Mouse (Mus musculus): ENCODE measurements around the gene Nsfl1c.
A peak's percentile ranks its signal among the peaks of the same experiment; 100 is the strongest.
"Not testable (repeated sequence)": the region's sequence is repeated elsewhere in the genome, so short reads cannot be mapped to it uniquely, and the experiment has no call there.

Nsfl1c gene

DNA sequence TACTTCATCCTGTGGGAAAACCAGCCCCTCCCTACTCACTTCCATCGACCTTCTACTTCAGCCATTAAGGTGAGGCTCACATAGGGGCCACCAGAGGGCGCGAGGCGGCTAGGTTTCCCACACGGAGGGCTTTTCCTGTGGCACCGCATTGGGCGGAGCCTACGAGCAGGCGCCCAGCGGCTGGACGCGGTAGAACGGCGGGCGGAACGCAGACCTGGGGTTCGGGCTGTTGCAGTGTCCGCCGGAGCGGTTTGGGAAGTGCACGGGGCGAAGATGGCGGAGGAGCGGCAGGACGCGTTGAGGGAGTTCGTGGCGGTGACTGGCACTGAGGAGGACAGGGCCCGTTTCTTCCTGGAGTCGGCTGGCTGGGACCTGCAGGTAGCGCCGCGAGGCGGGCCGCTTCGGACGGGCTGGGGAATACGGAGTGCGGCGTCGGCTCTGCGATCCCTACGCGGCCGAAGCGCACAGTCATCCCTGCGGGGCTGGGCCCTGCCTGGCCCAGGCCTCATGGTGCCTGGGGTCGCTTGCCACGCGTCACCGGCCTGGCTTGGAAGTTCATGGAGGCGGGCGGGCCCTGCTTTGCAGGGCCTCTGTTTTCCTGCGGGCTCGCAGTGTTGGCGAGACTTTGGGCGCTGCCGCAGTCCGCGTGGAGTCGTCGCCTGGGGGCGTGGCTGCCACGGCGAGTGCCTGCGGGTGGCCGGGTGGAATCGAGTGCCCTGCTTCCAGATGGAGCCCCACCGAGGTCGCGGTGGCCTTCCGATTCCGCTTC, at the start of gene Nsfl1c:
Nsfl1c (plus strand) TSS at position 148 of the 769 bp plus-strand sequence.
- peak; percentile 89 for DNase-seq (ENCODE audit: low spot score)

DNA sequence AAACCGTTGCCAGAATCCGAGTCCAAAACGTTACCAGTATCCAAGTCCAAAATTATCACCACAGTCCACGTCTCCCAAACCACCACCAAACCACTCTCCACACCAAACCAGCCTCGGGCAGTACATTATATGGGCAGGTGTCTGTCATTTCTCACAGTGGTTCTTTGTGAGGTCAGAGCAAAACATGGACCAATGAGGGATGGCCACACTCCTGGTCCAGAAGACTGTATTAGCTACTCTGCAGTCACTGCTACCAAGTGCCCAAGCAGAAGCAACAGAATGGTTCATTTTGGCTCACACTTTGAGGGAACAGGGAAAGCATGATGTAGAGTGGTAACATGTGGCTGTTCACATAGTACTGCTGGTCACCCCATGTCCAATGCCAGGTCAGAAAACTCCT, 17.9 kb upstream of the Nsfl1c start, which contains the start of gene 4921509C19Rik:
4921509C19Rik (minus strand) TSS at position 101 of the 400 bp plus-strand sequence.
- DNase-seq (ENCODE audit: low spot score) = not testable (repeated sequence)

DNA sequence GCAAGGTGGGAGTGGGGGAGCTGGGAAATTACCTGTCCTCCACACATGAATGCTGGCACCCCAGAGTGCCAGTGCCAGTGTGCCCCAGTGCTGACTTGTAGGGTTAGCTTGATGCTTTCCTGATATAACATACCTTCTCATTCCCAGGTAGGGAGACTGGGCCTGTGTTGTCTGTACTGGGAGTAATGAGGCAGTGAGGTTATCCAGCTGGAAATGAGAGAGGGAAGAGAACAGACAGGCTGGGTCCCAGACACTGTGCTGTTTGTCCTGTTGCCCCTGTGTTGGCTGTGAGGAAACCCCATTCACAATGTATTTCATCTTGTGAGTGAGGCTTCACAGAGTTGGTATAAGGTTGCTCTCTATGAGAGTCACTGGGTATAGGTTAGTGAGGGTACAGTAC, 7.5 kb upstream of the Nsfl1c start:
- no peak for DNase-seq (ENCODE audit: low spot score)

DNA sequence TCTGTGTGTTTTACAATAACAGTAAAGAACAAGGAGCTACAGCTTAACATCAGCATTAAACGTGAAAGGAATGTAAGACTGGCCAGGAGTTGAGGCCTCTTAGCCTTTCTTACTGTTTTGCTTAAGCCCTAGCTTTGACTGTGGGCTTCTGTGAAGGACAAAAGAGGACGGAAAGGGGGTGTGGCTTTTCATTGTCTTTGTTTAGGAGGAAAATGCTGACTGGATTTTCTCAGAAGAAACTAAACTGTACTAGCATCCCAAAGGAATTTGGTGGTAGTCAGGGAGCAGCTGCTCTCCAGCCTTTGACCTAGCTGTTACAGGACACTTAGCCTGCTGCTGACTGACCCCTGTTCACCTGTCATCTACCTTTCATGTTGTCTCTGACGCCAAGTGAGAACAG, 4.4 kb downstream of the Nsfl1c start:
- no peak for DNase-seq (ENCODE audit: low spot score)

DNA sequence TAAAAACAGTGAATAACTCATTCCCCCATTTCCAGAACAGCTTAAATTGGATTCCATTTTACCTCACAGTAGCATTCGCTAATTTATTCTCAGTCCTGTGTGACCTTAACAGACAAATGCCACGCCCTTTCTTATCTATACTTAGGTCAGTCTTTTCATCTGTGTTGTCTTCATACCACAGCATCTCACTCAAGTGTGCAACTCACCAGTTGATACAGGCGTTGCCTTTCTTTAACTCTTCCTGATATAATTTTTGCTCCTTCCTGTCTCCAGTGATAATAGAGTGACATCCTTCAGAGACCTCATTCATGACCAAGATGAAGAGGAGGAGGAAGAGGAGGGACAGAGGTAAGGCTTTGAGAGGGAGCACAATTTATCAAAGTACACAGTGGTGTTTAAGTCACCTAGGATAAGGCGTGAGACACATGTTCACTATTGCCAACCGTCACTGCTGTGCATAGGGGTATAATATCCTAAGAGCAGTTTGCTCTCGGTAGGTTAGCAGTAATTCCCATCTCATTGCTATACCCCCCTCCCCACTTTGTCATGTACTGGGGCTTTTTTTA, 6.5 kb downstream of the Nsfl1c start:
- DNase-seq (ENCODE audit: low spot score) = no peak

DNA sequence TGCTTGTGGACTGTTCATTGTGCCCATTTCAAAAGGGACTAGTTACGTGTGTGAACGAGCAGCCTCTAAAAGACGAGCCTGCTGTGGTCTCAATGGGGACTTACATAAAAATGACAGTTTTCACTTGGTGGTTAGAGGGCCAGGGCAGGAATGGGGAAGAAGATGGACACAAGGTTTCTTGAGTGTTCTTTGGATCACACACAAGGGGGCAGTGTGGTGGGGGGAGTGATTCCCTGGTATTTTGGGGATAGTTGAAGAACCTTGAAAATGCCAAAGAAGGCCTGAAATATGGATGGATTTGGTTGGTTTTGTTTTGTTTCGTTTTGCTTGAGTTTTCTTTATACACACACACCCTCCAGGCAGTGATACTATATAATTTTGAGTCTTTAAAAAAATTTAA, 10.2 kb downstream of the Nsfl1c start:
- DNase-seq (ENCODE audit: low spot score) = no peak

DNA sequence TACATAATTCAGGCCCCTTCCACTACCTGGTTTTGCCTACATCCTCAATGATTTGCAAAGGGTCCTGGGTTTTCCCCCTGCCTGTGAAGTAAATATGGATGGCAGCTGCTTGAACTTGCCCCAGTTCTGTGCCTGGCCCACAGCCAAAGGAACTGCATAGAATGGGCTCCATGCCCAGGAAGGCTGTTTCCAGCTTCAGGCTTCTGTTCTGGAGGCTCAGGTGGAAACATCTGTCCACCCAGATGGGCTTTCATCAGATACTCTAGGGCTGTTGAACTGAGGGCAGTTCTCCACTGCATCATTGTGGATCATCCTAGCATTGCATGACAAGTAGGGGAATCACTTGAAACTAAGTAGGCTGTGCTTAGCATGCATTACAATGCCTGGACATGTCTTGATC, 18.2 kb downstream of the Nsfl1c start:
- DNase-seq (ENCODE audit: low spot score) = no peak

DNA sequence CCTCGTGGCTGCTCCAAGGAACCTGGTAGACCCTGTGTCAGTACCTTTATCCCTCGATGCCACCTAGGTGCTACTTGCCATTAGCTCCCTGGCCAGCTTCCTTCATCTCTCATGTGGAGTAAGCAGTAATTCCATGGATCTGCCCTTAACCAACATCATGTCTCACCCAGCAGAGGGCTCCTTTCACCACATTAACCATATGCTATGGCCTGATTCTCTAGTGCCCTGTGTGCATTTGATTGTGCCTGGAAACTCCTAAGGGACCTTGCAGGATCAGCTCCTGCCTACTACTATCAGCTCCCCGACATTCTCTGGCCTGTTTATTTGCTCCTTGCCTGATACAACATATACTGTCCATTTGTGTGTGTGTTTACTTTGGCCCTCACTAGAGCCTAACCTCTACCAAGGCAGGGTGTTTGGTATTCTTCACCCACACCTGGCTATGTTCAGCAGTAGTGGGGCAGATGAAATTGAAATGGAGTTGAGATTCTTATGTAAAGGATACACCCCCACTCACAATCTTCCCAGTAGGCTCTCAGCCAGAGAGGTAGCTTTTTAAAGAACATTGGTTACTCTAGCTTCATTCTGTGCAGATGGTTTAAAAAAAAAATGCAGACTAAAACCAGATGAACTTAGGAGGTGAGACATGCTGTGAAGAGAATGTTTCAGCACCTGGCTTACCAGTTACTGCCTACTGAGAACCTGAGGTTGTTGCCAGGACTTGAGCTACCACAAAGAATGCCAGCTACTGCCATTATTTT, 19.7 kb downstream of the Nsfl1c start:
- DNase-seq (ENCODE audit: low spot score) = peak; percentile 63

DNA sequence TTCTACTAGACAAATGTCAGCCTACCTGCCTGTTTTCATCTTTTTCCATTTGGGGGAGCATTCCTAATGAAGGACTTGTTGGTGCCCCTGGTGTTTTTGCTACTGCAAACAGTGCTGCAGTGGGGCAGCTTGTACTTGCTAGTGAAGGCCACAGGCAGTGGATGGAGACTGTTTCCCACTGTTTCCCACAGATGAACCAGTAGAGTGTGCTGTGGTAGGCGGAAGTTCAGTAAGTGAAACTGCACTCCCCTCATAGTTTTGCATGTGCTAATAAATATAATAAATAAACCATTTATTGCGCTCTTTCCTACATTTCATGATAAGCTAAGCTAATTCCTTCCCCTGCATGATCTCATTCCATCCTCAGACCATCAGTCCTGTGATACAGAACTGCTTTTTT, 25.0 kb downstream of the Nsfl1c start:
- DNase-seq (ENCODE audit: low spot score) = no peak

DNA sequence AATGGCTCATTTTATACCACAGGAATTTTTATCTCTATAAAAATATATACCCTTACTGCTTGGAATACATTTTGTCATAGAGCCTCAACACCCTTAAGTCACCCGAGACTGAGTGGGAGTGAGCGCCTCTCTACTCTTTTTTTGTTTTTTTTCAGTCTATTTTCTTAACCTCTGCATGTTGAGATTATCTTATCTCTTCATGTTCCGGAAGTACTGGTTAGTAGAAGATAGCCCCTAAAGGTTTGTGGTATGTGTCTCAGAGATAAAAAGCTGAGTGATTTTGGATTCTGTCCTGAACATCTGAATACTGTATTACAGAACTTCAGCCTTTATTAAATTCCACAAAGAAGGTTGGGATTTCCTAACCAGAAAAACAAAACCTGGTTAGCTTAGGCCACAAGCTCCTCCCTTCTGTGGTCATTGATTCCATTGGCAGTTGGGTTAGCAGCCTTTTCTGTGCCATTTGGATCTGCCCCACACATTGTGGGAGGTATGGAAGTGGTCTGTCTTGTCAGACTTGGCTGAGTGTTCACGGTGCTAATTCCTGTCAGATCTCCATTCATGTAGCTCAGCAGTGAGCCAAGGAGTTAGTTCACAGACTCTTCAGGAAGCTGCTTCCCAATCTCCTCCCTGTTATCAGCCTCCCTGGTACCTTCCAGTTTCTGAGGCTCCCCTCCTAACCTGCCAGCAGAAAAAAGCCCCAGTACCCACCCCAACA, 30.5 kb downstream of the Nsfl1c start:
- DNase-seq (ENCODE audit: low spot score) = no peak

DNA sequence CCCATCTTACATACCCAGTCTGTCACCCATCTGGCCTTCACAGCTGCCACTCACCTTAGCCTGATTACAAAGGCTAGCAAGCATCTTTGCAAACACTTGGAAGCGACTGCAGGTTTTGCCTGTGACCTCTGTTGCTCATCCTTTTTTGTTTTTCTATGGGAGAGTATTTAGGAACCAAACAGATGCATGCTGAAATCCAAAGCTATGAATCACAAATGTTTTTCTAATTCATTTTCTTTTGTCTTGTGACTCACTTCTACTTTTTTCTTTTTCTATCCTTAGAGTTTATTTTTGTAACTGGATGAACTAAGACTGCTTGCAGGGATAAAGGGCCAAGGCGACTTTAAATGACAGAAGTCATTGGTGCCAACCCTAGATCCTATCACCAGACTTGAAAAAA, 31.5 kb downstream of the Nsfl1c start:
- no peak for DNase-seq (ENCODE audit: low spot score)

DNA sequence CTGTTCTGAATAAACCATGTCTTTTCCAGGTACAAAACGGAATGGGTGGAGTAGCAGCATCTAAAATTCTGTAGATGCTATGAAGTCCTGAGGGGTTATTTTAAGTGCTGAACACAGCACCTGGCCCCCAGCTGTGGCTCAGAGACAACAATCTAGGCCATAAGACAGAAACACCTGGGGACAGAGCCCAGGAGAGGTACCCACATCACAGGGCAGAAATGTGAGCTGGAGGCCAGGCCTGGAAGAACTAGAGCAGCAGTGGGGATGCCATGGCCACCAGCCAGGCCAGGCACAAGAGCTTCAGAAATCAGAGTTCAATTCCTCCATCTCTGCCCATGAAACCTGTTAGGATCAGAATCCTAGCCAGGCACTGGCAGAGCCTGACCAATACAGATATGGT, 34.1 kb downstream of the Nsfl1c start:
- DNase-seq (ENCODE audit: low spot score) = no peak

DNA sequence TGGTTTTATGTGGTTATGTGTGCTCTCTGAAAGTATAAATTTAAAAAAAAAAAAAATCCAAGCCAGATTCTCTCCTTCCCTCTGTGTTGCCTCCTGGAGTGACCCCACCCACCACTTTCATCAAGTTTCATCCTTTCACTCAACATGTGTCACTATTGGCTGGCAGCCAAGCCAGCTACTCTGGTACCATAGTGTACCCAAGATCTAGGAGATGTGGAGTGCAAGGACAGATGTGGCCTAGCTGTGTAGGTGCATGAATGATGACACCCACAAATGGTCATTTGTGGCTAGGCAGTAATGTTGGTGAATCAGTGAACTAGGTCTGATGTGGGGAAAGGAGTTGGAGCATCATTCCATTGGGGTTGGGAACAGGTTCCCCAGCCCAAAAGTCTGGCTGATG, 35.2 kb downstream of the Nsfl1c start:
- DNase-seq (ENCODE audit: low spot score) = no peak

DNA sequence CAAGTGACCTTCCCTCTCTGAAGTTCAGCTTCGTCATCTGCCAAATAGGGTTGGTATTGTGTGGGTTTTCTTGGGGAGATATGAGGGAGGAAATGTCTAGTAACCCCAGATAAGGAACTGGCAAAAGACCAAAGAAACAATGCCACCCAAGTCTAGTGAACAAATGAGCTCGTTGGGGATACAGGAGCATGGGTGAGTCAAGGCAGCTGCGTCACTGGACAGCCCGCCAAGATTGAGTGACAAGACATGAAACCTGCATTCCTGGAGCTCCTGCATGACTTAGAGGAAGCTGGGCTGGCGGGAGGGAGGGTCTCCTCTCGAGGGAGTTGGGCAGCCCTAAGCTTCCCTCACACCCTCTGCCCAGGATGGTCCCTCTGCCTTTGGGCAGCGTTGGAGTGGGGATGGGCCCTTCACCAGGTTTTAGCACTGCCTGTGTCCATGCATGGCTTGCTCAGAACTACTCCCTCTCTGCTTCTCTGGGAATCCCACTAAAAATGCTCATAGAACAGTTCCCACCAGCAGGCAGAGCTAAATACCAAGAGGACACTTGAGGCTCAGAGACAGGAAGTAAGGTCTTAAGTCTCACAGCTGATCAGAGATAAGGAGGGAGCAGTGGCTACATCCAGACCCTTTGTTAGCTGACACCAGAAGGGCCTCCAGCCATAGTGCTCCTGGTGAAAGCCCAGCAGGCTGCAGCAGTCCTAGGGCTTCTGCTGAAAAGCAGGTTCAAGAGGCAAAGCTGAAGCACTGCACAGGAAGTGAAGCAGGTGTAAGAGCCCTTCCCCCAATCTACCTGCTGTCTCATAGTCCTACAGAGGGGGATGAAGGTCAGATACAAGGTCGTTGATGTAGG, 36.6 kb downstream of the Nsfl1c start:
- no peak for DNase-seq (ENCODE audit: low spot score)

DNA sequence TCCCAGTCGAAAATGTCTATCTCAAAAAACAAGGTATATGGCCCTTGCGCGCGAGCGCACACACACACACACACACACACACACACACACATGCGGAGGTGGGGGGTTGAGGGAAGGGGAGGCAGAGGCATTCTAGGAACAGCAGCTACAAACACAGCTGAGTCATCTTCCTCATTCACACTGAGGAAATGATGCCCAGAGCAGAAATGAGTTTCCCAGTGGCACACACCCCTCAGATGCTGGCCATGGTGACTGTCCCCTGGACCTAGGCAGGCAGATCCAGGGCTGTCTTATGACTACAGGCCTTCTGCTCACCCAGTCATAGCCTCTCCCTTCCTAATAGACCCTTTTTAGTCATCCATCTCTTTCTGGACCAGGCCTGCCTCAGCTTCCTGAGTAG, 39.6 kb downstream of the Nsfl1c start:
- no peak for DNase-seq (ENCODE audit: low spot score)

DNA sequence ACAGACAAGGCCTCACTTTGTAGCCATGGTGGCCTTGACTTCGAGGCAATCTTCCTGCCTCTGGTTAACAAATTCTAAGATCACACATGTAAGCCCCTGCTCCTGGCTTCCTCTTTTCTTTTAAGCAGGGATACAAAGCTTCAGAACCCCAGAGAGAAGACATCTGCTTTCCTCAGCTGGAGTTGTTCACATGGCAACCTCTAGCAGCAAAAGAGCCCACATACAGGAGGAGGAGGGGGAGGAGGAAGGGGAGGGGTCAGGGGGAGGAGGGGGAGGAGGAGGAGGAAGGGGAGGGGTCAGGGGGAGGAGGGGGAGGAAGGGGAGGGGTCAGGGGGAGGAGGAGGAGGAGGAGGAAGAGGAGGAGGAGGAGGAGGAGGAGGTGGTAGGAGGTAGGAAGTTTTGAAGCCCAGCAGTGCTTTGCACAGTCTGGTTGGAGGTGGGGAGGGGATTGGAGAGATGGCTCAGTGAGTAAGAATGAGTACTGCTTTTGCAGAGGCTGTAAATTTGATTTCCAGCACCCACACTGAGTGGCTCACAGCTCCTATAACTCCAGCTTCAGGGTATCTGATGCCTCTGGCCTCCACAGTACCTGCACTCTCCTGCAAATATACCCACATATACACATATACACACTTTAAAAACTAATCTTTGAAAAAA, 42.1 kb downstream of the Nsfl1c start:
- no peak for DNase-seq (ENCODE audit: low spot score)

DNA sequence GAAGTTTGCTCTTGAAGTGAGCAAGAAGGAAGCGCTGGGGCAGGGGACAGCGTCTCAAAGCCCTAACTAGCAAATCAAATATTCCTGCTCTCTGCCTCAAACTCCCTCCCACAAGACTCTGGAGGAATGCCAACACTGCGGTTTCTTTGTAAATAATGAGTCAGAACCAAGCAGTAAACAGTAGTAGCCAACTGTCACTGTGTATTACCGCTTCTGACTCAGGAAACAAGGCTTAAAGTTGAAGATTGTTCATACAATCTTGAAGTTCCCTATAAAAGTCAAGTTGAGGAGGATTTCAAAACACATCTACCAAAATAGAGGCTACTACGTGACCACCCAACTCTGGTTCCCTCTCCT, 42.6 kb downstream of the Nsfl1c start:
- DNase-seq (ENCODE audit: low spot score) = no peak

DNA sequence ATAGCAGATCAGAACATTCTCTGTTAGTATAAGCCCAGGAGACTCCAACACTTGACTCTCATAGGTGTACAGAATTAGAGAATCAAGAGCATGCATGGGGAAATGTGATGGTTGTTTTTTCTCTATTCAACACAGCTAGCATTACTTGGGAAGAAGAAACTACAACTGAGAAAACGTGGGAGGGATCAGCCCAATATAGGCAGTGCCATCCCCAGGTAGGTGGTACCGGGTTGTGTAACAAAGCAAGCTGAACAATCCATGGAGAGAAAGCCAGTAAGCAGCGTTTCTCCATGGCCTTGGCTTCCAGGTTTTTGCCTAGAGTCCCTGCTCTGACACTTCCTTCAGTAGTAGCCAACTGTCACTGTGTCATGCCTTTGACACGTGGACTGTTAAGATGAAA, 44.7 kb downstream of the Nsfl1c start:
- no peak for DNase-seq (ENCODE audit: low spot score)

DNA sequence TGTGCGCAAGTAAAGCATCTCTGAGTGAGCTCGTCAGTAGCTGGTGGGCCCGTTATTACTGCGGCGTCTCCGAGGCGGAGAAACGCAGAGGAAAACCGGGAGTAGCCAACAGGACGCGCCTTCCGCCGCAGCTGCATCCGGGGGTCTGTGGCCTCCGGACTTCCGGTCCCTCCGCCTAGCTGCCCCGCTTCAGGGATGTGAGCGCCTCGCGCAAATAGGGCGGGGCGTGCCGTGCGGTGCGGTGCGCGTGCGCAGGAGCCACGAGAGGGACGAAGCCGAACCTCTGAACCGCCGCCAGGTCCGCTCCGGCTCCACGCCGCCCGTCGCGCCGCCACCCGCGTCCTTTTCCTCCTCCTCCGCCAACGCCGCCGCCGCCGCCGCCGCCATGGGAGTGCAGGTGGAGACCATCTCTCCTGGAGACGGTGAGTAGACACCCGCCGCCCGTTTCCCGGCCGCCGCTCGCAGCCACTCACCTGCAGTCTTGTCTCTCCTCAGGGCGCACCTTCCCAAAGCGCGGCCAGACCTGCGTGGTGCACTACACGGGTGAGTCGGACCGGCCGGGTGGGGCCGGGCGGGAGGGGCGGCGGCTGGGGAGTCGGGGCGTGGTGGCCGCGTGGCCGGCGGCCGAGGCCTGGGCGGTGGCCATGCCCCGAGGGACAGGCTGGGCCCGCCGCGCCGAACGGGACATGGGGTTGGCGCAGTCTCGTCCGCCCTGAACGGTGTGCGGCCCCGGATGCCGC, 48.5 kb downstream of the Nsfl1c start, which contains the start of gene Fkbp1a:
Fkbp1a (plus strand) TSS at position 161 of the 740 bp plus-strand sequence.
- DNase-seq (ENCODE audit: low spot score) = peak; percentile 93

Measured in left cerebral cortex, adult 11 months (tissue).